Mouse (Mus musculus) urinary bladder, postnatal 36 days (tissue): ENCODE measurements around the gene Klhl1.

Experiments
- DNase-seq, 2 experiments: peaks; one replicate each; pipeline ENCODE4 v3.0.0; 2022; ENCODE audit warnings: low spot score in 2 of 2, mixed read lengths in 1 of 2

The Klhl1 gene

GRCm38 (mm10) chr14:96518954-96519682, at the start of gene Klhl1:
Gene Klhl1, minus strand, starts transcription at chr14:96519102.
- no peak for DNase-seq

- no peak for DNase-seq
Observed at GRCm38 (mm10) chr14:96553668-96554067, 34.8 kb upstream of the Klhl1 start.

GRCm38 (mm10) chr14:96518151-96518953, 550 bp downstream of the Klhl1 start:
- no peak for DNase-seq

GRCm38 (mm10) chr14:96517727-96518126, 1.2 kb downstream of the Klhl1 start:
- no peak for DNase-seq

- DNase-seq: no peak
Observed at GRCm38 (mm10) chr14:96499936-96500335, 19.0 kb downstream of the Klhl1 start.

- DNase-seq: no peak
Observed at GRCm38 (mm10) chr14:96471812-96472211, 47.1 kb downstream of the Klhl1 start.

- DNase-seq: no peak
Observed at GRCm38 (mm10) chr14:96471336-96471735, 47.6 kb downstream of the Klhl1 start.

GRCm38 (mm10) chr14:96461756-96462155, 57.1 kb downstream of the Klhl1 start:
- no peak for DNase-seq

GRCm38 (mm10) chr14:96392032-96392737, 126.7 kb downstream of the Klhl1 start:
- DNase-seq: no peak

GRCm38 (mm10) chr14:96362727-96363126, 156.2 kb downstream of the Klhl1 start:
- no peak for DNase-seq

- DNase-seq: no peak
Observed at GRCm38 (mm10) chr14:96348220-96348619, 170.7 kb downstream of the Klhl1 start.

- no peak for DNase-seq
Observed at GRCm38 (mm10) chr14:96331069-96331468, 187.8 kb downstream of the Klhl1 start.

GRCm38 (mm10) chr14:96217805-96218441, 301.0 kb downstream of the Klhl1 start:
- no peak for DNase-seq

GRCm38 (mm10) chr14:96194795-96195194, 324.1 kb downstream of the Klhl1 start:
- peak in 1 of 2 experiments; percentile 0 for DNase-seq

- DNase-seq: no peak
Observed at GRCm38 (mm10) chr14:96174546-96174945, 344.4 kb downstream of the Klhl1 start.

GRCm38 (mm10) chr14:96143137-96143536, 375.8 kb downstream of the Klhl1 start:
- DNase-seq: no peak

- no peak for DNase-seq
Observed at GRCm38 (mm10) chr14:96140246-96140645, 378.7 kb downstream of the Klhl1 start.

GRCm38 (mm10) chr14:96107396-96107795, 411.5 kb downstream of the Klhl1 start:
- no peak for DNase-seq

GRCm38 (mm10) chr14:96081681-96082207, 437.2 kb downstream of the Klhl1 start:
- DNase-seq: no peak

GRCm38 (mm10) chr14:96065884-96066283, 453.0 kb downstream of the Klhl1 start:
- no peak for DNase-seq
